Mouse (Mus musculus): ENCODE measurements around the gene Luc7l.

DNA sequence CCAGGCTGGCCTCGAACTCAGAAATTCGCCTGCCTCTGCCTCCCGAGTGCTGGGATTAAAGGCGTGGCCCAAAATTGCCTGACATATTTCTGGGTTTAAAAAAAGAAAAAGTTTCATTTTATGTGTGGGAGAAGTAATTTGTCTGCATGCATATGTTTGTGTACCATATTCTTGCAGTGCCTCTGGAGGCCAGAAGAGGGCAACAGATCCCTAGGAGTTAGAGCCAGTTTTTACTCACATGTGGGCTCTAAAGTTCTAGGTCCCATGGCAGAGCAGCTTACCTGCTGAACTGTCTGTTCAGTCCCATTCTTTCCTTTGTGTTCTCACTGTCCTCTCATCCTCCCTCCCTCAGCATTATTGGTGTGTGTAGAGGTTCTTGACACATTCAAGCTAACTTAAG is 24.0 kb downstream of the Luc7l start:
- no peak for TF ChIP-seq GATA1 (IDR thresholded peaks at IDR 0.05; ENCODE audit: borderline replicate concordance, low read length)
- TF ChIP-seq FLI1 (IDR thresholded peaks at IDR 0.05; ENCODE audit: low read length) = no peak

All from megakaryocyte, embryonic 14.5 days (primary cell).